Mouse (Mus musculus) thymus, adult 2 months (tissue): ENCODE data around the gene Mef2c. TPM values are rescaled to one million over a fixed set of nuclear protein-coding genes. Genes with fewer than 3 reads are reported as not detected.

Source experiments
- DNase-seq: peaks from one replicate; pipeline ENCODE4 v3.0.0; 2021
- H3K27ac ChIP-seq: fragments of 200-500 bp; 2 replicates; pipeline ENCODE4 v1.5.1; 2012; ENCODE audit warnings: low read length, control low read depth; ENCODE audit not compliant: control insufficient read depth, insufficient read depth
- H3K27me3 ChIP-seq: fragments of 200-500 bp; 2 replicates; pipeline ENCODE4 v1.6.1; 2012; ENCODE audit warnings: mild to moderate bottlenecking, low read length, moderate library complexity, mixed read lengths; ENCODE audit not compliant: control insufficient read depth, insufficient read depth
- H3K36me3 ChIP-seq: fragments of 200-500 bp; 2 replicates; pipeline ENCODE4 v1.6.1; 2012; ENCODE audit warnings: mild to moderate bottlenecking, low read length, moderate library complexity; ENCODE audit not compliant: control insufficient read depth, insufficient read depth
- H3K4me1 ChIP-seq: fragments of 200-500 bp; replicated peaks from 2 replicates; pipeline ENCODE4 v1.6.1; 2012; ENCODE audit warnings: low read length; ENCODE audit not compliant: control insufficient read depth, insufficient read depth
- H3K4me3 ChIP-seq: fragments of 200-500 bp; 2 replicates; pipeline ENCODE4 v1.5.1; 2012; ENCODE audit warnings: mild to moderate bottlenecking, low read length, control low read depth, moderate library complexity; ENCODE audit not compliant: control insufficient read depth, insufficient read depth
- CTCF ChIP-seq: fragments of 200-500 bp; IDR thresholded peaks from 2 replicates; pipeline ENCODE4 v1.5.1; 2012; ENCODE audit warnings: mild to moderate bottlenecking, control low read depth, low read length, moderate library complexity, borderline replicate concordance; ENCODE audit not compliant: control insufficient read depth, poor library complexity, insufficient read depth; ENCODE audit errors: extremely low read depth
- POLR2A ChIP-seq: fragments of 200-500 bp; IDR thresholded peaks from 2 replicates; pipeline ENCODE4 v1.6.1; 2012; ENCODE audit warnings: mild to moderate bottlenecking, low read length, control low read depth, moderate library complexity; ENCODE audit not compliant: control insufficient read depth, poor library complexity, insufficient read depth; ENCODE audit errors: extremely low read depth
- WGBS: fragments of 180-500 bp; shearing (Covaris S2); methylation state at CpG from one replicate; pipeline ENCODE4 v1.1.7; 2018; 5-methylcytosine and 5-hydroxymethylcytosine counted together
- polyA plus RNA-seq: library from polyadenylated mRNA; depleted of rRNA; stranded (reverse); fragments of >200 nt; gene quantifications from 2 replicates; pipeline ENCODE4 v1.2.3, GENCODE M21; 2012

Mef2c gene
- polyA plus RNA-seq, 1 experiment, result 7.0 TPM

DNA sequence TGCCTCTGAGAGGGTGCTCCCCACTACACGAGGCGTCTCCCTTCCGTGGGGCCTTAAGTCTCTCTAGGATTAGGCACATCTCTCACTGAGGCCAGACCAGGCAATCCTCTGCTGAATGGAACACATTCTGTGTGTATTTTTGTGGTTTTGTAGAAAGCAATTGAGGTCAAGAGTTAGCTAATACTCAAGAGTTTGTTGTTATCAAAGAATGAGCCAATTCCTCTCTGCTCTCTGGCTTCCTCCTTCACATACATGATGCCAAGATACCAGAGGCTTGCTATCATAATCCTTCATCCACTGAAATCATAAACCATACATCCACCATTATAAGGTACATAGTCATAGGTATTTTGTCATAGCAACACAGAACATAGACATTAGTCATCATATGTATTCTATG lies 6.1 kb upstream of the Mef2c start:
- Histone ChIP-seq H3K36me3 (no peaks in the 10 kb centered on the region), H3K4me3 (no peak overlapping the region), H3K4me1 (no peaks in the 10 kb centered on the region), H3K27me3 (no peaks in the 10 kb centered on the region), H3K27ac (no peak overlapping the region)
- TF ChIP-seq POLR2A (no peak), CTCF (no peak)
- no peak for DNase-seq
- WGBS, result 87% methylated on average over 3 of the region's 3 CpGs

DNA sequence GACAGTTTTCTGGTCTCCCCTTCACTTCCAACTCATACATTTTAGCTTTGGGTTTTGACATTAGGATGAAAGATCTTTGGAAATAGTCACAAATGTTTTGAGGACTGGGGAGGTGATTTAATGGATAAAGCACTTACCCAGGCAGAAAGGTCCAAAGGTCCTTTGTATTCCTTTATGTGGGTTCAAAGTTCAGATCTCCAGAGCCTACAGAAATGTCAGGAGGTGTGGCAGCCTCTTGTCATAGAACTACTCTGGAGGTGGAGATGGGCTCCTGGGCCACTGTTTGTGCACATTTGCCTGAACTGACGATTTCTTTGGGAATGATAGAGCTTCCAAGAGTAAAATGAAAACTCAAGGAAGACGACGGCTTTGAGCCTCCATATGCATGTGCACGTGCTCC lies 4.3 kb upstream of the Mef2c start:
- H3K27me3 ChIP-seq, result no peaks in the 10 kb centered on the region
- no peak for DNase-seq
- TF ChIP-seq CTCF (no peak), POLR2A (no peak)
- no peaks in the 10 kb centered on the region for H3K36me3 ChIP-seq
- no peaks in the 10 kb centered on the region for H3K4me1 ChIP-seq
- H3K27ac ChIP-seq, result no peak overlapping the region
- WGBS, result 94% methylated on average over 4 of the region's 4 CpGs
- no peak overlapping the region for H3K4me3 ChIP-seq

DNA sequence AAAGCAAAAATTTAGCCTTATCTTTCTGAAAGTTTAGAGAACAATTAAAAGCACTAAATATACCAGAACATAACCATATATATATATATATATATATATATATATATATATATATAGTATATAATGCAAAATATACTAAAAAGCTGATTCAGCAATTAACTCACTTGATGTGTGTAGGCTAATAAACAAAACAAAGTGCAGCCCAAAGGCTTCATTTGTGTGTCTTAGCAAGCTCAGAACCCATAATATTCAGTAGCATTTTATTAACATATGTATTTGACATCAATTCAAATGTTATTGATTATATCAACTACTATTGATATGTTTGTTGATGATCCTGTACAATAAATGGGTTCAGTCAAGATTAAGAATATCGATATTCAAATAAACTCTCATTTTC lies 3.9 kb downstream of the Mef2c start:
- no peak for DNase-seq
- Histone ChIP-seq H3K4me1 (no peaks in the 10 kb centered on the region), H3K36me3 (no peaks in the 10 kb centered on the region), H3K4me3 (no peak overlapping the region), H3K27ac (no peak overlapping the region), H3K27me3 (no peaks in the 10 kb centered on the region)
- TF ChIP-seq CTCF (no peak), POLR2A (no peak)
- 95% methylated on average over 1 of the region's 1 CpGs for WGBS

DNA sequence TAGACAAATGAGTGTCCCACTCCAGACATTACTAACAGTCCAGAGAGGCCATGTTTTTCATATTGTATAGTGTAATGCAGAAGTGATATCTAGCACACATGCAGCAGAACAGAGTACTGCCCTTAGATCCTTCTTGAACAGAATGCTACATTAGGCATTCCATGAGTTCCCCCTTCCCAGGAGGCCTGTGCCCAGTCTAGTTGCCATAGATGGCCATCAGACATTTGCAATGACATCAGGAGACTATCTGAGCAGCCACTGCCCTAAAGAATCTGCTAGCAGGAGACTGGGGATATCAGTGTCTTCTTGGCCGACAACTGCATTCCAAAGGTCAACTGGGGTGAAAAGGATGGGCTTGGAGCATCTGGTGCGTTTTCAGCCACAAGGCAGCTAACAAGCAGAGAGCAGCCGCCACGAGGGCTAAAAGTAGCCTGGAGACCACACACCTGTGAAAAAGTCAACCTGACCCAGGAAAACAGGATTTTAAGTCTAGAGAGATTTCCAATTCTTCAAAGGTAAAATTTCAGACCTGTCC lies 11.2 kb downstream of the Mef2c start:
- H3K36me3 ChIP-seq, result no peaks in the 10 kb centered on the region
- no peak for DNase-seq
- H3K4me3 ChIP-seq, result no peak overlapping the region
- H3K27me3 ChIP-seq, result no peaks in the 10 kb centered on the region
- H3K27ac ChIP-seq, result no peak overlapping the region
- TF ChIP-seq POLR2A (no peak), CTCF (no peak)
- WGBS, result 85% methylated on average over 4 of the region's 4 CpGs
- H3K4me1 ChIP-seq, result peaks cover 9% of the 10 kb centered on the region

DNA sequence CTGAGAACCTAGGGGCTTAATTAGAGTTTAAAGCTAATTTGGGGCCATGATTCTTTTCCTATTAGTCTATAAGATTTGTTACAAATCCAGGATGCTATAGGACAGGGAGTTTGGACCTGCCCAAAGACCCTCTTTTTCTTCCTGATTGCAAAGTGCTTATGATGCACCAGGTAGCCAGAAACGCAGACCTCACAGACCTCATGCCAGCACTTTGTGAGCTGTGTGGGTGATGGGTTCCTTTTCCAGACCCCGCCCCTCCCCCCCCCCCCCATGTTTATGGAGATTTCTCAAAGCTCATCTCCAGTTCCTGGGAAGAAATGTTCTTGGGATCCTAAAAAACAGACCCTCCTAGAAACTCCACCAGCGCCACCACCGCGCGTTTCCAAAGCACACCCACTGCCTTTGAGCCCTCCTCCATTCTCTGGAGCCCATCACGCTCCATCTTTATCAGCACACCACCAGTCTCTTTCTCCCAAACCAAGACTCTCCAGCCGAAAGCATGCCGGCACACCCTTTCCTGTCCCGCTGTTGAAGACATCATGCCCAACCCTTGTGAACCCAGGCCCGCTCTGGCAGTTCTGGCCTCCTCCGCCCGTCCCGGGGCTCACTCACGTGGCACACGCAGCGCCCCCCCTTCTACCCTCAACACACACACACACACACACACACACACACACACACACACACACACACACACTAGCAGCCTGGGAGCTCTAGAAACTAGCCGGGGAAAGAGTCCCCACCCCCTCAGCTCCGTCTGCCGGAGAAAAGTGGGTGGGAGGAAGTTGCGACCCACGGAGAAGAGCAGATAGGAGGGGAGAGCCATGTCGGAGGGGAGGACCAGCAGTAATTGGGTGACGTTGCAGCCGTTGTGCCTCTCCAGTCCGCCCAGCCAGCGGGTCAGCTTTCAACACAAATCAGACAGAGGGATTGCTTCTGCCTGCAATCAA lies 14.1 kb downstream of the Mef2c start:
- TF ChIP-seq POLR2A (no peak), CTCF (no peak)
- H3K36me3 ChIP-seq, result no peaks in the 10 kb centered on the region
- WGBS, result 5% methylated on average over 27 of the region's 27 CpGs
- DNase-seq, result peak; percentile 30
- no peak overlapping the region for H3K27ac ChIP-seq
- H3K4me1 ChIP-seq, result peaks cover 9% of the 10 kb centered on the region
- no peaks in the 10 kb centered on the region for H3K27me3 ChIP-seq
- peak overlapping the region; percentile 59 for H3K4me3 ChIP-seq

DNA sequence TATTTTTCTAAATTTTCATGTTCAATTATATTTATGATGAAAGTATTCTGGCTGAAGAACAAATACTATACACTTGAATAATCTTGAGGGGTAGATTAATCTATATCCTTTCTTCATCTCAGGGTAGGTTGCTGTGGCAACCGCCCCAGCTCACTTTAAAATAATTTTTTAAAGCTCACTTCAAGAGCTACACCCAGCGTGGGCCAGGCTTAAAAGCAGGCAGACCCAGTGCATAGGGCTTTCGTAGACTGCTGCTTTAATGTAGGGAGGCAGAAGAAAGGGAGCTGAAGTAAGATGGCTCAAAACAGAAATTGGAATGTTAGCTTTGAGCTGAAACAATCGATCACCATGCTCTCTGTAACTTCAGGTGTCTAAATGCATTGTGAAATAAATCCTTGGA lies 17.0 kb downstream of the Mef2c start:
- 92% methylated on average over 4 of the region's 4 CpGs for WGBS
- H3K4me1 ChIP-seq, result peaks cover 13% of the 10 kb centered on the region
- no peak overlapping the region for H3K27ac ChIP-seq
- DNase-seq, result no peak
- TF ChIP-seq CTCF (no peak), POLR2A (no peak)
- no peaks in the 10 kb centered on the region for H3K27me3 ChIP-seq
- H3K4me3 ChIP-seq, result no peak overlapping the region
- H3K36me3 ChIP-seq, result no peaks in the 10 kb centered on the region
